Mouse (Mus musculus) CD4-positive, CD25-positive, alpha-beta regulatory T cell, adult 2 months (primary cell): ENCODE results near the gene Olfr340.
"Not testable (repeated sequence)": the region's sequence is repeated elsewhere in the genome, so short reads cannot be mapped to it uniquely, and the experiment has no call there.

ENCODE experiments used
- DNase-seq: peaks from one replicate; pipeline ENCODE4 v3.0.0-alpha.2; 2012; ENCODE audit warnings: low read depth, low spot score

Olfr340 gene

GRCm38 (mm10) chr2:36452287-36452686, at the start of gene Olfr340:
Olfr340 (plus strand) TSS chr2:36452587.
- no peak for DNase-seq

GRCm38 (mm10) chr2:36415174-36415573, 37.2 kb upstream of the Olfr340 start:
- not testable (repeated sequence) for DNase-seq

GRCm38 (mm10) chr2:36415591-36415990, 36.8 kb upstream of the Olfr340 start:
- DNase-seq: not testable (repeated sequence)

GRCm38 (mm10) chr2:36418647-36419046, 33.7 kb upstream of the Olfr340 start, which contains the start of gene Olfr339:
Olfr339 (plus strand) TSS chr2:36418947.
- no peak for DNase-seq

DNA sequence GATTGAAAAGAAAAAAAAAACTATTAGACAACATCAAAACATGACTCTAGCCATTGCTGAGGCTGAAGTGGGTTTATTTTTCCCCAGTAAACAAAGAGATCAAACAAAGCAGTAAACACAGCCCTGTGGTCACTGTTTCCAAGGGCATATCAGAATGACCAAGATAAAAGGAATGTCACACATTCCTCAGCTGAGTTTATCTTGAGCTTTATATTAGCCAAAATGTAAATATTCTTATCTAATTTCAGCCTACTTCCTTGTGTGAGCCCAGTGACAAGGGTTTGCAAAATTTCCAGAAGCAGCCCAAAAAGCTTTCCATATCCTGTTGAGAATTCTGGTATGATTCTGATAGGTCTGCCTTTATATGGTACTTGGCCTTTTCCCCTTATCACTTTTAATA, 21.2 kb downstream of the Olfr340 start:
- no peak for DNase-seq

- DNase-seq: no peak
These were observed 30.0 kb downstream of the Olfr340 start, which contains the start of gene Olfr341 for GRCm38 (mm10) chr2:36482368-36482767. Olfr341 (minus strand) TSS chr2:36482468.
